Mouse (Mus musculus) thymus, adult 2 months (tissue): ENCODE data around the gene AL732309.1.

Experiments used
- CTCF ChIP-seq: fragments of 200-500 bp; IDR thresholded peaks from 2 replicates; pipeline ENCODE4 v1.5.1; 2012; ENCODE audit warnings: mild to moderate bottlenecking, control low read depth, low read length, moderate library complexity, borderline replicate concordance; ENCODE audit not compliant: control insufficient read depth, poor library complexity, insufficient read depth; ENCODE audit errors: extremely low read depth
- POLR2A ChIP-seq: fragments of 200-500 bp; IDR thresholded peaks from 2 replicates; pipeline ENCODE4 v1.6.1; 2012; ENCODE audit warnings: mild to moderate bottlenecking, low read length, control low read depth, moderate library complexity; ENCODE audit not compliant: control insufficient read depth, poor library complexity, insufficient read depth; ENCODE audit errors: extremely low read depth

- TF ChIP-seq CTCF, result no peak
- TF ChIP-seq POLR2A, result no peak
Observed at GRCm38 (mm10) chr2:25291184-25292053, 44.8 kb upstream of the AL732309.1 start.
